Mouse (Mus musculus) ES-E14 (cell line): ENCODE results near the gene Krt8. TPM values are rescaled to one million over a fixed set of nuclear protein-coding genes. Genes with fewer than 3 reads are reported as not detected.
A peak's percentile ranks its signal among the peaks of the same experiment; 100 is the strongest.

Experiments used
- DNase-seq: peaks from one replicate; pipeline ENCODE4 v3.0.0-alpha.2; 2013; ENCODE audit warnings: low read depth, low spot score
- H3K27ac ChIP-seq: 2 replicates; pipeline ENCODE4 v1.5.1; 2012; ENCODE audit warnings: low read depth, mild to moderate bottlenecking, low read length, moderate library complexity, mixed read lengths; ENCODE audit not compliant: poor library complexity, insufficient read depth, severe bottlenecking
- H3K36me3 ChIP-seq: 2 replicates; pipeline ENCODE4 v1.6.1; 2012; ENCODE audit warnings: mild to moderate bottlenecking, low read length, moderate library complexity, mixed read lengths; ENCODE audit not compliant: control insufficient read depth, poor library complexity, insufficient read depth, severe bottlenecking
- H3K4me1 ChIP-seq, 2 experiments: fragments of 150-350 bp in 1 of 2; sonication (generic) in 1 of 2; 2 replicates each; pipeline ENCODE4 v1.6.1; 2012; ENCODE audit warnings: low read length in 2 of 2, mild to moderate bottlenecking in 1 of 2, mixed read lengths in 1 of 2; ENCODE audit not compliant: control insufficient read depth in 2 of 2, insufficient read depth in 2 of 2, poor library complexity in 1 of 2
- H3K4me3 ChIP-seq, 2 experiments: fragments of 150-350 bp in 1 of 2; sonication (generic) in 1 of 2; 2 replicates each; pipeline ENCODE4 v1.5.1; 2012; ENCODE audit warnings: low read length in 2 of 2, low read depth in 1 of 2, mild to moderate bottlenecking in 1 of 2, mixed read lengths in 1 of 2; ENCODE audit not compliant: insufficient read depth in 1 of 2, poor library complexity in 1 of 2, severe bottlenecking in 1 of 2
- H3K9ac ChIP-seq: 2 replicates; pipeline ENCODE4 v1.6.1; 2012; ENCODE audit warnings: low read depth, mild to moderate bottlenecking, low read length, mixed read lengths; ENCODE audit not compliant: poor library complexity, insufficient read depth, severe bottlenecking
- H3K9me3 ChIP-seq: fragments of 150-350 bp; sonication (generic); 2 replicates; pipeline ENCODE4 v1.6.1; 2012; ENCODE audit warnings: low read depth, mild to moderate bottlenecking, low read length; ENCODE audit not compliant: control insufficient read depth, insufficient read depth
- CHD2 ChIP-seq: IDR thresholded peaks from 2 replicates; pipeline ENCODE4 v1.6.1; 2014; ENCODE audit warnings: mild to moderate bottlenecking, low read depth, low read length, inconsistent platforms
- HCFC1 ChIP-seq: IDR thresholded peaks from 2 replicates; pipeline ENCODE4 v1.6.1; 2012; ENCODE audit warnings: low read length, inconsistent platforms, borderline replicate concordance; ENCODE audit not compliant: insufficient read depth
- MAFK ChIP-seq: IDR thresholded peaks from 2 replicates; pipeline ENCODE4 v1.6.1; 2014; ENCODE audit warnings: mild to moderate bottlenecking, low read depth, low read length, inconsistent platforms; ENCODE audit not compliant: insufficient read depth
- ZC3H11A ChIP-seq: IDR thresholded peaks from 2 replicates; pipeline ENCODE4 v1.6.1; 2012; ENCODE audit warnings: low read depth, mild to moderate bottlenecking, inconsistent platforms, low read length, borderline replicate concordance
- ZNF384 ChIP-seq: IDR thresholded peaks from 2 replicates; pipeline ENCODE4 v1.6.1; 2012; ENCODE audit warnings: low read depth, low read length, inconsistent platforms
- in situ Hi-C, 2 experiments: fragments of 600-800 bp; cut with MboI; formaldehyde crosslinking; loops; one replicate each; pipeline ENCODE4 v1.15.1; 2025; ENCODE audit warnings: low sequenced_read_pairs in 2 of 2, inconsistent platforms in 1 of 2; ENCODE audit not compliant: unreplicated experiment in 2 of 2
- total RNA-seq: library from RNA; depleted of rRNA; stranded (reverse); fragments of 300-350 nt; gene quantifications from 2 replicates; pipeline ENCODE4 v1.2.3, GENCODE M21; 2012

The Krt8 gene
- total RNA-seq, 1 experiment = 451 TPM

DNA sequence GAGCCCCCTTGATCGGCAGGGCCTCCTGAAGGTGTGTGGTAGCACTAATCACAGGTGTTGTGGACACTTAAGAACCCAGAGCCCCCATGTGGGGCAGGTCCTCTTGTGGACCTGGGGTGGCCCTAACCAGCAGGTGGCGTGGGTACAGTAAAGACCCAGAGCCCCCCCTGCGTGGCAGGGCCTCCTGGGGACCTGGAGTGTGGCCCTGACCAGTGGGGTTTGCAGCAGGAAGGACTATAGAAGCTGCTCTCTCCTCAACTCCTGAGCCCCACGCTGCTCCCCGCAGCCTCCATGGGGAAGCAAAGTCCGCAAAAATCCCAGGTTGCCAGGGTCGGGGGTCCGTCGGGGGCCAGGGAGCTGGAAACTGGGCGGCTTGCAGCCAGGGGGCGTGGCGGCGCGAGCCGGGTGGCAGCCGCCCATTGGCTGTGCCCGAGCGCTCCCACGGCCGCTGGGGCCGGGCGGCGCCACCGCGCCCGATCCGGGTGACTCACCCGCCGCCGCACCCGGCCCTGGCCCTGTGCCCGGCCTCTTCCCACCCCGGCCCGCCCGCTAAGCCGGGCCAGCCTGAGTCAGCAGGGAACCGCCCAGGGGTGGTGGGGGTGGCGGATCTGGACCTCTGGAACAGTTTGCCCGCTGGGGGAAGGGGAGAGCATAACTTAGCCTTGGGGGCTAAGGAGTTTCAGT, 27.1 kb downstream of the Krt8 start:
- in situ Hi-C loops = loop anchor here (10.0 to 25.0 kb wide), 3 partner anchors 202 to 640 kb away; no protein-coding TSS in a partner anchor

DNA sequence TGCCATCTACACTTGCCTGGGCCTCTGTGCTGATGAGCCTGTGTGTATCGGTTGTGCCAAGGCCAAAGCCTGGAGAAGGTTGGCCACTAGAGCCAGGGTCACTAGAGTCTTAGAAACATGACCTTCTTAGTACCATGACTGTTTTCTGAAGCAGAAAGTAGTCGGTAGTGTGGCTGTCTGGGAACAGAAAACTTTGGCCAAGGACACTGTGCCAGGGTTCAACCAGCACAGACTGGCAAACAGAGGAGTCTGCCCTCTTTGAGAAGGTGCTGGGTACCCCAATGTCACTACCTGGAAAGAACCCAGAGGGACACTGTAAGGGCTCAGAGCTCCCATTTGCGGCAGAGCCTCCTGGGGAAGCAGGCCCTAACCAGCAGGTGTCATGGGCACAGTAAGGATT, 27.6 kb downstream of the Krt8 start:
- Histone ChIP-seq H3K36me3 (no peaks in the 10 kb centered on the region), H3K9me3 (no peaks in the 10 kb centered on the region), H3K4me1 (peaks cover 2 to 16% of the 10 kb centered on the region in 2 experiments; a peak in 2 of 4 replicates), H3K27ac (no peak overlapping the region), H3K9ac (no peak overlapping the region), H3K4me3 (no peak overlapping the region)
- in situ Hi-C loops = loop anchor here (10.0 to 25.0 kb wide), 3 partner anchors 202 to 639 kb away; no protein-coding TSS in a partner anchor
- no peak for DNase-seq
- TF ChIP-seq CHD2 (no peak), ZNF384 (no peak), ZC3H11A (no peak), MAFK (no peak)

More for the DNA sequence above, 27.1 kb downstream of the Krt8 start:
- H3K9ac ChIP-seq = peak overlapping the region; percentile 64
- H3K9me3 ChIP-seq = no peaks in the 10 kb centered on the region
- no peaks in the 10 kb centered on the region for H3K36me3 ChIP-seq
- no peak overlapping the region for H3K27ac ChIP-seq
- H3K4me1 ChIP-seq = peaks cover 2 to 16% of the 10 kb centered on the region in 2 experiments; a peak in 2 of 4 replicates
- peak overlapping the region; percentile 33 to 59; a peak in 3 of 4 replicates for H3K4me3 ChIP-seq
- no peak for DNase-seq
- TF ChIP-seq ZC3H11A (no peak), CHD2 (no peak), HCFC1 (no peak), MAFK (peak; percentile 33; the same call in 1 of the 2 replicates), ZNF384 (no peak)

DNA sequence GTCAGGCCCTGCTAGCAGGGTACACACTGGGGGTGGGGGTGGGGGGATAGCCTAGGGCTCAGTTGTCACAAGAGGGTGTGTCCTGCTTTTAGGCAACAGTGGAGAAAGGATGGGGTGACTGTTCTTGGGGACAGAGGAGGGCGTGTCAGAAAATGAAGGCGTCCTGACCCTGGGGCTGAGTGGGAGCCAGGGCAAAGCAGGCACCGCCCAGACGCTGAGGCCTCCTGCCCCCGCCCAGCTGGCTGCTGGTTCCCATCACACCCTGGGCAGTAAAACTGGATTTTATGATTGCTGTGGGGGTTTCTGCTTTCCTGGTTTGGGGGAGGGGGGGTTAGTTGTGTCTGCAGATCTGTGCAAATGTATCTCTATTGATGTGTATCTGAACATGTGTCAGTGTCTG, 28.3 kb downstream of the Krt8 start:
- no peak overlapping the region for H3K4me3 ChIP-seq

DNA sequence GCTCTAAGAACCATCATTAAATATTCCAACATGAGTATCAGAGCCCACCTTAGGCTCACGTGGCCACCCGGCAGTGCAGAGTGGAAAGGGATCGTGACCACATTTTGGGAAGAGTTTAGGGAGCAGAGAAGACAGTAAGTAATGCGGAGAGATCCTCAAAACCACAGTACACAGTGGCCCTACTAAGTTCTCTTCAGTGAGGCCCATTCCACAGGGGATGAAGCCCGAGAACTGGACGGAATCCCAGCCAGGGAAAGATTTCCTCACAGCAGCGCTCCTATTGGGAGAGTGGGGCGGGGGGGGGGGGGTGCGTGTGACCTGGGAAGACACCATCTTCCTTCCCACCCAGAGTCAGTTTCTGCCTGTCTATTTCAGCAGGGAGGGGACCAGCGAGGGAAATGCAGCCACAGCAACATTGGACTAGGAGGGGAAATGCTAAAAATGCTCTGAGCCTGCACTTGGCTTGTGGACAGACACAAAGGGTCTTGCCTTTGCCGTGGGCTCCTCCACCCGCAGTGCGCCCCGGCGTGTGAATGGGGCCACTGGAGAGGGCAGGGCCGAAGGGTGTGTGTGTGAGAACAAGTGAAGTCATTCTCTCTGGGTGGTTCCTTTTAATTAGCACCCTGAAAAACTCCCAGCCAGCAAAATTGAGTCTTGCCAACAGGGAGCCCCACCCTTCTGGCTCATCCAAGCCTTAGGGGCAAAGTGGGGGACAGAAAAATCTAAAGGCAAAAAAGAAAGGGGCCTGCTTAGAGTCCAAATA, 30.0 kb downstream of the Krt8 start:
- in situ Hi-C loops = loop anchor here (5.0 to 10.0 kb wide), 3 partner anchors 199 to 449 kb away; no protein-coding TSS in a partner anchor
- Histone ChIP-seq H3K36me3 (no peaks in the 10 kb centered on the region), H3K9me3 (no peaks in the 10 kb centered on the region), H3K9ac (no peak overlapping the region), H3K4me1 (peaks cover 2 to 16% of the 10 kb centered on the region in 2 experiments; a peak in 2 of 4 replicates), H3K27ac (no peak overlapping the region), H3K4me3 (no peak overlapping the region)
- no peak for DNase-seq
- no peak for TF ChIP-seq ZNF384
- no peak for TF ChIP-seq ZC3H11A

More for the DNA sequence above, 28.3 kb downstream of the Krt8 start:
- Histone ChIP-seq H3K4me1 (peaks cover 2 to 16% of the 10 kb centered on the region in 2 experiments; a peak in 2 of 4 replicates), H3K36me3 (no peaks in the 10 kb centered on the region), H3K9me3 (no peaks in the 10 kb centered on the region), H3K9ac (no peak overlapping the region), H3K27ac (no peak overlapping the region)
- in situ Hi-C loops = loop anchor here (10.0 to 25.0 kb wide), 3 partner anchors 201 to 639 kb away; no protein-coding TSS in a partner anchor
- DNase-seq = no peak
- TF ChIP-seq ZC3H11A (no peak), MAFK (no peak), CHD2 (no peak), ZNF384 (no peak), HCFC1 (no peak)
